Mouse (Mus musculus): ENCODE measurements around the gene Jak2. TPM values are rescaled to one million over a fixed set of nuclear protein-coding genes. Genes with fewer than 3 reads are reported as not detected.

The Jak2 gene
- polyA plus RNA-seq, 1 experiment from 2014 or later, result 14.4 TPM

- H3K36me3 ChIP-seq (ENCODE audit: control insufficient read depth, insufficient read depth, low read length), result peaks cover 20% of the 10 kb centered on the region
- H3K4me3 ChIP-seq (ENCODE audit: low read depth, low read length), result no peak overlapping the region
- H3K4me1 ChIP-seq (ENCODE audit: control insufficient read depth, insufficient read depth, low read length), result 0 out of 2 replicates have a peak, but pooled peaks cover 3% of the 10 kb centered on the region
- no peak overlapping the region for H3K4me2 ChIP-seq (ENCODE audit: low read length)
- no peak overlapping the region for H3K27ac ChIP-seq (ENCODE audit: low read length)
- H3K9me3 ChIP-seq (replicated peaks; ENCODE audit: control insufficient read depth, low read length, poor library complexity, severe bottlenecking), result no peaks in the 10 kb centered on the region
- H3K27me3 ChIP-seq (ENCODE audit: control insufficient read depth, insufficient read depth, low read depth, low read length), result no peaks in the 10 kb centered on the region
- no peak overlapping the region for H3K9ac ChIP-seq (ENCODE audit: low read depth, low read length)
- no peak for ATAC-seq
Observed at GRCm38 (mm10) chr19:29308832-29309231, 57.2 kb downstream of the Jak2 start.

GRCm38 (mm10) chr19:29311791-29312190 is 60.2 kb downstream of the Jak2 start:
- Histone ChIP-seq H3K9ac (ENCODE audit: low read depth, low read length) (no peak overlapping the region), H3K36me3 (ENCODE audit: control insufficient read depth, insufficient read depth, low read length) (peaks cover 27% of the 10 kb centered on the region), H3K4me2 (ENCODE audit: low read length) (no peak overlapping the region), H3K27ac (ENCODE audit: low read length) (no peak overlapping the region), H3K9me3 (replicated peaks; ENCODE audit: control insufficient read depth, low read length, poor library complexity, severe bottlenecking) (peaks cover 9% of the 10 kb centered on the region; the same call in 1 of the 2 replicates), H3K27me3 (ENCODE audit: control insufficient read depth, insufficient read depth, low read depth, low read length) (no peaks in the 10 kb centered on the region), H3K4me3 (ENCODE audit: low read depth, low read length) (no peak overlapping the region), H3K4me1 (ENCODE audit: control insufficient read depth, insufficient read depth, low read length) (no peaks in the 10 kb centered on the region)
- WGBS, result 94% methylated on average over 8 of the region's 8 CpGs
- ATAC-seq, result no peak

GRCm38 (mm10) chr19:29312661-29313060 is 61.0 kb downstream of the Jak2 start:
- ATAC-seq, result no peak

GRCm38 (mm10) chr19:29323416-29324049 is 71.9 kb downstream of the Jak2 start:
- Histone ChIP-seq H3K4me2 (ENCODE audit: low read length) (no peak overlapping the region), H3K4me3 (ENCODE audit: low read depth, low read length) (no peak overlapping the region), H3K27me3 (ENCODE audit: control insufficient read depth, insufficient read depth, low read depth, low read length) (peaks cover 3% of the 10 kb centered on the region; the same call in 1 of the 2 replicates), H3K4me1 (ENCODE audit: control insufficient read depth, insufficient read depth, low read length) (peaks cover 6% of the 10 kb centered on the region; the same call in 1 of the 2 replicates), H3K9ac (ENCODE audit: low read depth, low read length) (no peak overlapping the region), H3K27ac (ENCODE audit: low read length) (no peak overlapping the region), H3K36me3 (ENCODE audit: control insufficient read depth, insufficient read depth, low read length) (no peaks in the 10 kb centered on the region), H3K9me3 (replicated peaks; ENCODE audit: control insufficient read depth, low read length, poor library complexity, severe bottlenecking) (no peaks in the 10 kb centered on the region)
- WGBS, result 82% methylated on average over 8 of the region's 8 CpGs
- no peak for ATAC-seq

More at GRCm38 (mm10) chr19:29312661-29313060, 61.0 kb downstream of the Jak2 start:
- H3K4me2 ChIP-seq (ENCODE audit: low read length), result no peak overlapping the region
- WGBS, result 48% methylated on average over 7 of the region's 7 CpGs
- no peak overlapping the region for H3K27ac ChIP-seq (ENCODE audit: low read length)
- H3K36me3 ChIP-seq (ENCODE audit: control insufficient read depth, insufficient read depth, low read length), result peaks cover 27% of the 10 kb centered on the region
- H3K9me3 ChIP-seq (replicated peaks; ENCODE audit: control insufficient read depth, low read length, poor library complexity, severe bottlenecking), result peaks cover 11% of the 10 kb centered on the region; the same call in 1 of the 2 replicates
- no peak overlapping the region for H3K4me3 ChIP-seq (ENCODE audit: low read depth, low read length)
- no peaks in the 10 kb centered on the region for H3K4me1 ChIP-seq (ENCODE audit: control insufficient read depth, insufficient read depth, low read length)
- H3K27me3 ChIP-seq (ENCODE audit: control insufficient read depth, insufficient read depth, low read depth, low read length), result no peaks in the 10 kb centered on the region
- H3K9ac ChIP-seq (ENCODE audit: low read depth, low read length), result no peak overlapping the region

- H3K27me3 ChIP-seq (ENCODE audit: control insufficient read depth, insufficient read depth, low read depth, low read length), result peaks cover 3% of the 10 kb centered on the region; the same call in 1 of the 2 replicates
- H3K9ac ChIP-seq (ENCODE audit: low read depth, low read length), result no peak within 1 kb of the TSS
- 7% methylated on average over 28 of the region's 31 CpGs for WGBS
- peaks cover 6% of the 10 kb centered on the region; the same call in 1 of the 2 replicates for H3K4me1 ChIP-seq (ENCODE audit: control insufficient read depth, insufficient read depth, low read length)
- peak; percentile 54 for ATAC-seq
- H3K36me3 ChIP-seq (ENCODE audit: control insufficient read depth, insufficient read depth, low read length), result no peaks in the 10 kb centered on the region
- H3K4me3 ChIP-seq (ENCODE audit: low read depth, low read length), result peak within 1 kb of the TSS; percentile 31
- peak within 1 kb of the TSS; percentile 60 for H3K4me2 ChIP-seq (ENCODE audit: low read length)
- no peaks in the 10 kb centered on the region for H3K9me3 ChIP-seq (replicated peaks; ENCODE audit: control insufficient read depth, low read length, poor library complexity, severe bottlenecking)
- no peak within 1 kb of the TSS for H3K27ac ChIP-seq (ENCODE audit: low read length)
Observed at GRCm38 (mm10) chr19:29325053-29325851, 73.6 kb downstream of the Jak2 start, which contains the start of gene Insl6. Insl6 (minus strand) TSS chr19:29325356.

- no peaks in the 10 kb centered on the region for H3K36me3 ChIP-seq (ENCODE audit: control insufficient read depth, insufficient read depth, low read length)
- no peak overlapping the region for H3K9ac ChIP-seq (ENCODE audit: low read depth, low read length)
- no peak overlapping the region for H3K27ac ChIP-seq (ENCODE audit: low read length)
- WGBS, result 73% methylated on average over 9 of the region's 9 CpGs
- ATAC-seq, result no peak
- no peaks in the 10 kb centered on the region for H3K9me3 ChIP-seq (replicated peaks; ENCODE audit: control insufficient read depth, low read length, poor library complexity, severe bottlenecking)
- H3K4me1 ChIP-seq (ENCODE audit: control insufficient read depth, insufficient read depth, low read length), result peaks cover 6% of the 10 kb centered on the region; the same call in 1 of the 2 replicates
- H3K4me2 ChIP-seq (ENCODE audit: low read length), result no peak overlapping the region
- no peak overlapping the region for H3K4me3 ChIP-seq (ENCODE audit: low read depth, low read length)
- H3K27me3 ChIP-seq (ENCODE audit: control insufficient read depth, insufficient read depth, low read depth, low read length), result peaks cover 3% of the 10 kb centered on the region; the same call in 1 of the 2 replicates
Observed at GRCm38 (mm10) chr19:29325852-29326180, 74.2 kb downstream of the Jak2 start.

- peaks cover 3% of the 10 kb centered on the region; the same call in 1 of the 2 replicates for H3K27me3 ChIP-seq (ENCODE audit: control insufficient read depth, insufficient read depth, low read depth, low read length)
- no peak for ATAC-seq
- 85% methylated on average over 4 of the region's 4 CpGs for WGBS
Observed at GRCm38 (mm10) chr19:29326396-29326795, 74.8 kb downstream of the Jak2 start.

GRCm38 (mm10) chr19:29326822-29327552 is 75.4 kb downstream of the Jak2 start:
- Histone ChIP-seq H3K4me1 (ENCODE audit: control insufficient read depth, insufficient read depth, low read length) (peaks cover 6% of the 10 kb centered on the region; the same call in 1 of the 2 replicates), H3K27me3 (ENCODE audit: control insufficient read depth, insufficient read depth, low read depth, low read length) (peaks cover 3% of the 10 kb centered on the region; the same call in 1 of the 2 replicates), H3K9me3 (replicated peaks; ENCODE audit: control insufficient read depth, low read length, poor library complexity, severe bottlenecking) (no peaks in the 10 kb centered on the region), H3K9ac (ENCODE audit: low read depth, low read length) (no peak overlapping the region), H3K27ac (ENCODE audit: low read length) (no peak overlapping the region), H3K36me3 (ENCODE audit: control insufficient read depth, insufficient read depth, low read length) (no peaks in the 10 kb centered on the region), H3K4me2 (ENCODE audit: low read length) (no peak overlapping the region), H3K4me3 (ENCODE audit: low read depth, low read length) (no peak overlapping the region)
- no peak for ATAC-seq
- WGBS, result 77% methylated on average over 13 of the region's 13 CpGs

More at GRCm38 (mm10) chr19:29326396-29326795, 74.8 kb downstream of the Jak2 start:
- no peak overlapping the region for H3K4me2 ChIP-seq (ENCODE audit: low read length)
- H3K36me3 ChIP-seq (ENCODE audit: control insufficient read depth, insufficient read depth, low read length), result no peaks in the 10 kb centered on the region
- H3K9ac ChIP-seq (ENCODE audit: low read depth, low read length), result no peak overlapping the region
- H3K27ac ChIP-seq (ENCODE audit: low read length), result no peak overlapping the region
- peaks cover 6% of the 10 kb centered on the region; the same call in 1 of the 2 replicates for H3K4me1 ChIP-seq (ENCODE audit: control insufficient read depth, insufficient read depth, low read length)
- H3K9me3 ChIP-seq (replicated peaks; ENCODE audit: control insufficient read depth, low read length, poor library complexity, severe bottlenecking), result no peaks in the 10 kb centered on the region
- H3K4me3 ChIP-seq (ENCODE audit: low read depth, low read length), result no peak overlapping the region
